Mouse (Mus musculus): ENCODE results near the gene Ntf3.

Gene Ntf3

DNA sequence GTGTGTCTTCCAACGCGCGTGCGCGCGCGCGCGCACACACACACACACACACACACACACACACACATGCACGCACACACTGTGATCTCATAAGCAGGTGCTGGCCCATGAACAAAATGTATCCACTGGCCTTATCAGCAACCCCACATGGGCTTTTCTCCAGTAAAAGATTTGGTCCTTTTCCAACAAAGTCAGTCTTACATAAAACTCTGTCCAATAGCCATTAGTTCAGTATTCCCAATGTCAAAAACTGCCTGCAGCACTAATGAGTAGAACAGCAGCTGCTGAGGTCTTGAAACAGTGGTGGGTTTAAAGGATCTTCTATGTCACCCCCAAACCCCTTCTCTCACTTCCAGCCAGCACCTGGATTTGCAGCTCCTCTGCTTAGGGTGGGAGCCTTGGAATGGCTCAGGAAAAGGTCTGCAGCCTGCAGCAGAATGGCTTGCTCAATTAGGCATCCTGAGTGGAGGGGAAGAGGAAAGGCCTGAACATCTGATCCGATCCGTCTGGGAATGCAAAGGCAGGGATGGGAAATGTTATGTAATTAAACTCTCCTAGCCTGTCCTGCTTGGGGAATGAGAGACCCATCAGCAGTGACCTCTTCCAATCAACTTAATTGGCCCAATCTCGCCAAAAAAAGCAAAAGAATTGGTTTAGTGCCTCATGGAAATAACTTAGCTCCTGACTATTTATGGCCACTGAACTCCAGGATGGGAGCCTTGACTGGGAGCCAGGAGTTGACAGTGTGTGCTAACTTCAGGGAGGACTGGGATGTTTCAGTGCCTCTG is 7.2 kb downstream of the Ntf3 start:
- no peak for DNase-seq (ENCODE audit: low spot score in 2 of 2)

- DNase-seq (ENCODE audit: low spot score in 2 of 2) = no peak
These were observed 10.8 kb downstream of the Ntf3 start for GRCm38 (mm10) chr6:126155928-126156327.

DNA sequence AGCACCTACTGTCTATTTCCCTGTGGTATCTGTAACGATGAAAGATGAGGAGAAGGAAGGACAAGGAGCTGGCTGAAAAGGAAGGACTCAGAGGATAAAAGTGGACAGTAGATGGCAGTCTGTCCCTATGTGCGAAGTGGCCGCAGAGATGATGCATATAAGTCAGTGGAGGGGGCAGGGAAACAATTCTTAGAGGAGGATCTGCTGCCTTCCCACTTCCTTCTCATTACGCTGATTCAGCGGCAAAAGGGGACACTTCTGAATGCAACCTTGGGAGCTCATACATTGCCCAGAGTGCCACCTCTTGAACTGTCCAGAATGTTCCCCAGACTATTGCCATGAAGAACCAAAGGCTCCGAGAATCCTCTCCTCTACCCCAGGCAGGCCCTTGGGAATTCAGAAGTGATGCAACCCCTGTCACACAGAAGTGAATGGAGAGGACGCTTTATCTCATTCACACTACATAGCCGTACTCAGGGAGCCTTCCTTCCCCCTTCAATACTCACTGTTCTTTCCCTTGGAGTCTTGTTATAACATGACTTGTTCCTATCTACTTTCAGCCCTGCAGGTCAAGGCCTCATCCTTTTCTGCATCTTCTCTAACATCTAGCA is 12.2 kb downstream of the Ntf3 start:
- DNase-seq (ENCODE audit: low spot score in 2 of 2) = no peak

GRCm38 (mm10) chr6:126153154-126153553 is 13.6 kb downstream of the Ntf3 start:
- no peak for DNase-seq (ENCODE audit: low spot score in 2 of 2)

GRCm38 (mm10) chr6:126143659-126144058 is 23.1 kb downstream of the Ntf3 start:
- DNase-seq (ENCODE audit: low spot score in 2 of 2) = no peak

- DNase-seq (ENCODE audit: low spot score in 2 of 2) = no peak
These were observed 24.0 kb downstream of the Ntf3 start for GRCm38 (mm10) chr6:126142741-126143140.

DNA sequence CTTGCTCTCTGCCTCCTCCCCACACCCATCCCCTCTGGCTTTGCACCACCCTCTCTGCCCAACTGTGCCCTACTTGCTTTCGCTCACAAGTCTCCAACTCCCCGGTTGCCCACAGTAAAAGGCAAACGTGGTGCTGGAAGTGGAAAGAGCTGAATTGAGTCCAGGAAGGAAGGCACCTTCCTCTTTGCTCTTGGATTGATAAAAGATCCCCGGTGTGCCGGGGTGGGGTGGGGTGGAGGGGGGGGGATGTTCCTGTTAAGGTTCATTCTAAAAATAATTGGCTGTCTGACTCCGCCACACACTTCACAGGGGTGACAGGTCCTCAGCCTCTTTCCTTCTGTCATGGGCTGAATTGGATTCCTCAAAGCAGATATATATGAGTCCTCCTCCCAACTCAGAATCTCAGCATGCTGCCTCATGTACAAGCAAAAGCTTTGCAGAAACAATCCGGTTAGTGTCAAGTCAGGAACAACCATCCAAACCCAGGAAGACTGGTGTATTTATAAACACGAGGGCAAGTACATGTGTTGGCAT is 24.6 kb downstream of the Ntf3 start:
- no peak for DNase-seq (ENCODE audit: low spot score in 2 of 2)

DNA sequence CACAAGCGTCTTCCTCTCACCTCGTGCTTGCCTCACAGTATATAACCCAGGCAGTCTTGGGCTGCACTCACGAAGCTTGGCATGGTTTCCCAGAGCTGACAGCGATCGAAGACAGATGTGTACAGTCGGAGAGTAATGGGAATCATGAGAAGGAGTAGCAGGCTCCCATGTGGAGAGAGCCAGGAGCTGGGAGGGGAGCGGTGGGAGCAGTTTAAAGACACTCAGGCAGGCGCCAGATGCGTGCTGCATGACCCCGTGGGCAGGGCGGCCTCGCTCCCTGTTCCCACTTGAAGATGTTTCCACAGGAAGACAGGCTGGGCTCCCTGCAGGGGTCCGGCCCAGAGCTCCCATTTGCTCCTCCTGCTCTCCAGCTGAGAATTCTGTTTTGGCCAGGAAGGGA is 25.2 kb downstream of the Ntf3 start:
- DNase-seq (ENCODE audit: low spot score in 2 of 2) = no peak

DNA sequence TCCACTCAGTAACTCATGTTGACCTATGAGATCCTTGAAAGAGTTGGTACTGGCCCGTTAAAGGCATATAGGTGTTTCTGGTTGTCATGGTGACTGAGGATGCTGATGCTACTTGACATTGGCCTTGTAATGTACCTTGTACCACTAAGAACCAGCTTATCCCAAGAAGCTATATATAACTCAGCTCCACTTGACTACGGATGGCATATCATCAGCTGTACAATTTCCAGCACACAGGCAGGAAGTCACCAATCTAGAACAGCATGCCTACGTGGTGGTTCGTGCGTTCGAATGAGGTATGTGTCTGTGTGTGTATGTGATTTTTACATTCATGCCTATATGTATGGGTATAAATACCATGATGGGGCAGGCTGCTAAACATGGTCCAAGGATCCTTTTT is 25.7 kb downstream of the Ntf3 start:
- DNase-seq (ENCODE audit: low spot score in 2 of 2) = no peak

- DNase-seq (ENCODE audit: low spot score in 2 of 2) = no peak
These were observed 26.3 kb downstream of the Ntf3 start for GRCm38 (mm10) chr6:126140416-126140815.

DNA sequence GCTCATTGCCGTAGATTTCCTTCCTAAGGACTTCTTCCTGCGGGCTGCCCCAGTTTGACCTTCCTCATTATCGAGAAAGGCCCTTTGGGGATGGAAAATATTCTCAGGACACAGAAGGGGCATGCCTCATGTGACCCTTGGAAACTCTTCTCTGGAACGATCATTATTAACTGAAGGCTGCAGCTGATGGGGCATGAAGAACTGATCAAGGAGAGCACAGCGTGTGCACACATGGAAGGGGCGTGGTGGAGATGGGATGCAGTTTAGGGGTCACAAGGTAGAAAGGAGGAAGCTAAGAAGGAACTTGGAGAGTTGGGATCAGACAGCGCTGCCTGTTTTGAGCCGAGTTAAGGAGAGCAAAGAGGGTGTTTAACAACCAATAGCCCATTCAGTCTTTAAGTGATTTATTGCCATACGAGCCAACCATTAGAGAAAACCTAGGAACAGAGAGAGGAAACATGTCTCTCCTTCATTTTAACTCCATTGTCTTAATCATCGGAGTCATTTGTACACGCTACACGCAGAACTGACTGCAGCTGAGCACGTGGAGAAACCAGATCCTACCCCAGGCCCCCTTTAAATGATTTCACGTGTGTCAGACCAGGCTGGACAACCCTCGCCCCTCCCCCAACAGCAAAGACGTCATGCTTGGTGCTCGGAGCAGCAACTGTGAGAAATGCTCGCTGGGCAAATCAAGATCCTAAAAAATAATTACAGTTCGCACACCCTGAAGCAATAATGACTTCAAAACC is 32.4 kb downstream of the Ntf3 start:
- DNase-seq (ENCODE audit: low spot score in 2 of 2) = no peak

DNA sequence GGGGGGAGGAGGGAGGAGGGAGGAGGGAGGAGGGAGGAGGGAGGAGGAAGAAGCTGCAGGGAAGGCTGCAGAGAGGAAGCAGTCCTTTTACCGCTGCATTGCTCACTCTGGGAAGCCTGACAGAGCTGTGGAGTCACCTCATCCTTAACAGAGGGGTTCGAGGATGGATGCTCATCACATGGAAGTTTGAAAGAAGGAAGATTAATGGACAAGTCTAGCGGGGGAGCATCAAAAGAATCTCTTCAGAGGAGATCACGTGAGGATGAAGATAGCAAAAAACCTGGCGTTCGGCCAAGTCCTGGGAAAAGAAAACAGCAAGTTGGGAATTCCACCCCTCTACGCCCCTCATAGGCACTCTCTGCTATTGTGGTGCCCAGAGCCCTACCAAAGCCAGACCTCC is 38.5 kb downstream of the Ntf3 start:
- no peak for DNase-seq (ENCODE audit: low spot score in 2 of 2)

- DNase-seq (ENCODE audit: low spot score in 2 of 2) = no peak
These were observed 48.5 kb downstream of the Ntf3 start for GRCm38 (mm10) chr6:126118247-126118646.

GRCm38 (mm10) chr6:126117191-126117590 is 49.5 kb downstream of the Ntf3 start:
- no peak for DNase-seq (ENCODE audit: low spot score in 2 of 2)

DNA sequence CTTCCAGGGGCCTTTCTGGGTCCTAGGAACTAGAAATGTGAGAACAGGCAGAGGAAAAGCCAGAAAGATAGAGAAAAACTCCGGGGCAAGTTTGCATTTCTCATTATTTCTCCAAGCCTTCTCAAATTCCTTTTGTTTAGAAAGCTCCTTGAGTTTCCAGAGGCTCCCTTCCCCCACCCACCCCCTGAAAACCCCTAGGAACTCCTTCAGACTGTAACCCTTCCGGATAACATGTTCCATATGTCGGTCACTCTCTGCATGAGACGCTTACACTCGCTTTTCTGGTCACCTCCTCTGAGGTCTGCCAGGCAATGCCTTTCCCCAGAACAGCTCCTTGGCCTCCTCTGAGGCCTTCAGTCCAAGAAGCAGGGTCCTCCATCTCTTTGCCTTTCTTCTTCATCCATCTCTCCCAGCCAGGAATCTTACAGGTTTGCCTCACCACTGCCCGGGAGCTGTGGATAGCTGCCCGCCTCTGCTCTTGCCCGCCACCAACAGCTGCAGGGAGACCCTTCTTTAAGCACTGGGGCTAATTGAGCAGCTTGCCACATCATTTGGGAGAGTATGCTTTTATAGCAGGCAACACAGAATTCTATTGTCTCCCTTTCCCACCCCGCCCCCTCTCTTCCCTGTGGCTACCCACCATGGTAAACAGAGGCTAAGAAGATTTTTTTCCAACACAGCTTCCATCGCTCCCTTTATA is 51.6 kb downstream of the Ntf3 start:
- no peak for DNase-seq (ENCODE audit: low spot score in 2 of 2)

DNA sequence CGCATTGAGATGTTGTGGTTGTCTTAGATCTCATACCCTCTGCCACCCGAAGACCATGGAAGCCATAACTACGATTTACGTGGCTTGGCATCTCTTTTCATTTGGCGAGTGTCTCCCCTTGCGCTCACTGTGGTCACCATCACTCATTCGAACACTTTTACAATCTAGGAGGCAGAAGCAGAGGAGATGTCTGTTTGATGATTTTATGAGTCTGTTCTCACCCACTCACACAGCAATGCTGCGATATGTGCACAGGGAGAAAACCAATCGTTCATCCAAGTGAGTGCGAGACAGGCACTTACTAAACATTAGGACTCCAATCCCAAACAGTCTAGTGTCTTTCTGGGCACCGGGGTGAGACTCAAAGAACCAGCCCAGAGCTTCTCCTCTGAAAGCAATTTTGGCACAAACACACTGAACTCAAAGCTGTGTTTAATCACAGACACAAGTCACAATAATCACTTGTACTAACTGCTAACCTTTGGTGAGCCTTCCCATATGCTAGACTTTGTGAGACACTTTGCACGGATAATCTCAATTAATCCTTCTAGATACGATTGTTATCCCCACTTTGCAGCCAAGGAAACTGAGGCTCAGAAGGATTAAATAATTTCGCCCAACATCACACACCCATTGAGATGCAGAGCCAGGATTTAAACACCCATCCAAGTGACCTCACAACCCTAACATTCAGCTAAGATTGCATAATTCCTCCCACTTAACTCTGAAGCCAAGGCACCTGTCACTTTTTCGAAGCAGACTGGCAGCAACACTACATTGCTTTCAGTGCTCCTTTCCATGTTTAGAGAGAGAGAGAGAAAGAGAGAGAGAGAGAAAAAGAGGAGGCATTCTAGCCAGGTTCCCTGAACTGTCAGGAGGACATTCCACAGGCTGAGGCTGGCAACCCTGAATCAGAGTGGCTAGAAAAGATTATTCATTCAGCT is 55.5 kb downstream of the Ntf3 start:
- DNase-seq (ENCODE audit: low spot score in 2 of 2) = no peak

- DNase-seq (ENCODE audit: low spot score in 2 of 2) = no peak
These were observed 57.5 kb downstream of the Ntf3 start for GRCm38 (mm10) chr6:126109184-126109583.

DNA sequence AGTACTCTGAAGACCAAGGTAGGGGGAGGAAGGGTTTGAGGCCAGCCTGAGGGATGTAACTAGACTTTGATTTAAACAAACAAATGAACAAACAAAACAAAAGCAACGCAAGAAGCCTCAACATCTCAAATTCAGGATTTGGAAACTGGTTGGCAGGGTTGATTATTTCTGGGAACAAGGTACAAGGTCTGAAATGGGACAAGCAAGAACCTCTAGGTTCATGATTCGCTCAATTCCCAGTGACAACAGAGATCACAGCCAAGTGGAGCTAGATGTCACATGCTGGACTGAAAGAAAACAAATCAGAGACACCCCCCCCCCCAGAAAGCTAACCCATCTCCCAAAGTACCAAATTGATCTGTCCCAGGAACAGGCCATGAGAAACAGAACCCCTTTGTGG is 57.9 kb downstream of the Ntf3 start:
- no peak for DNase-seq (ENCODE audit: low spot score in 2 of 2)

DNA sequence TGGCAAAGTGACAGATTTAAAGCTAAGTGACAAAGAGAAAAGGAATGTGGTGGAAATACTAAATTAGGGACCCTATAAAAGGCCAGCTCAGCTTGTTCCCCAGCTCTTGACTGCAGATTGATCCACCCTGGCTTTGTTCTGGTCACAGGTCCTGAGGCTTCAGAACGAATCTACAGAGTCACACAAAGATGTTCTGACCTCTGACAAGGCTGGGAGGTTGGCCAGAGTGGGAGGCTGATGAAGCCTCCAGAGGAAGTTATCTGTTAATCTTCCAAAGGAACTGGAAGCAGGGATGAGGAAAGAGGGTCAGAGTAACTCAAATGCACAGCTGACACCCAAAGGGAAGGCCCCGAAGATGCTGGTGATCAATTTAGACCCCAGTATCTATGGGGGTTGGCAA is 59.3 kb downstream of the Ntf3 start:
- DNase-seq (ENCODE audit: low spot score in 2 of 2) = no peak

DNA sequence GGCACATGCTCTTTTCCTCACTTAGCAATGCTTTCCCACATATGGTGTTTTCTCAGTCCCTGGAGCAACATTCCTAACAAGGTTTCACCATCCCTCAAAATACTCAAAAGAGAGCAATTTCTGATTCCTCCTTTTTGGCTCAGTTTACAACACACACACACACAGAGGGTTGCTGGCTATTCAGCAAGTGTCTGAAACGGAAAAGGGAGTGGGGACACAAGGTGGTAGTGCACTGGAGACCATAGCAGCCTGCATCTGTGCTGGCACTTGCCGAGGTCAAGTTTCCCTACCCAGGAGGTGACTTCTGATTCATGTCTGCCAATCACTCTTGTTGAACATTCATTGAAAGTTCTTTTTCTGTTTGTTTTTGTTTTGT is 59.9 kb downstream of the Ntf3 start:
- no peak for DNase-seq (ENCODE audit: low spot score in 2 of 2)

Measured in spleen, postnatal 14 days (tissue).